Mouse (Mus musculus) spleen, adult 2 months (tissue): Measurements from ENCODE around the gene Cd300c.

Source experiments
- CTCF ChIP-seq: fragments of 200-500 bp; IDR thresholded peaks from 2 replicates; pipeline ENCODE4 v1.5.1; 2011; ENCODE audit warnings: mild to moderate bottlenecking, inconsistent platforms; ENCODE audit not compliant: insufficient read depth, insufficient read length, insufficient replicate concordance; ENCODE audit errors: extremely low read depth
- POLR2A ChIP-seq: fragments of 200-500 bp; IDR thresholded peaks from 2 replicates; pipeline ENCODE4 v1.6.1; 2011; ENCODE audit warnings: low read depth, low read length, inconsistent platforms

DNA sequence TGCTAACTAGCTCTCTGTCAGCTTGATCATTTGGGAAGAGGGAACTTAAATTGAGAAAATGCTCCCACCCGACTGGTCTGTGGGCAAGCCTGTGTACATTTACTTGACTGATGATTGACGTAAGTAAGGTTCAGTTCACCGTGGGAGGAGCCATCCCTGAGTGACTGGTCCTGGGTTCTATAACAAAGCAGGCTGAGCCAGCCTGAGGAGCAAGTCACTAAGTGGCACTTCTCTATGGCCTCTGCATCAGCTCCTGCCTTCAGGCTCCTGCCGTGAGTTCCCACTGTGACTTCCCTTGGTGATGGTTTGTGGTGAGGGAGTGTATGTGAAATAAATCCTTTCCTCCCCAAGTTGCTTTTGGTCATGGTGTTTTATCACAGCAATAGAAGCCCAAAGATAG lies 60.9 kb downstream of the Cd300c start:
- TF ChIP-seq CTCF: no peak
- TF ChIP-seq POLR2A: no peak
